Mouse (Mus musculus) ES-E14 (cell line): Measurements from ENCODE around the gene Kcnk2. TPM values are rescaled to one million over a fixed set of nuclear protein-coding genes. Genes with fewer than 3 reads are reported as not detected.
"Not testable (repeated sequence)": the region's sequence is repeated elsewhere in the genome, so short reads cannot be mapped to it uniquely, and the experiment has no call there.

ENCODE experiments used
- DNase-seq: peaks from one replicate; pipeline ENCODE4 v3.0.0-alpha.2; 2013; ENCODE audit warnings: low read depth, low spot score
- H3K27ac ChIP-seq: 2 replicates; pipeline ENCODE4 v1.5.1; 2012; ENCODE audit warnings: low read depth, mild to moderate bottlenecking, low read length, moderate library complexity, mixed read lengths; ENCODE audit not compliant: poor library complexity, insufficient read depth, severe bottlenecking
- H3K36me3 ChIP-seq: 2 replicates; pipeline ENCODE4 v1.6.1; 2012; ENCODE audit warnings: mild to moderate bottlenecking, low read length, moderate library complexity, mixed read lengths; ENCODE audit not compliant: control insufficient read depth, poor library complexity, insufficient read depth, severe bottlenecking
- H3K4me1 ChIP-seq, 2 experiments: fragments of 150-350 bp in 1 of 2; sonication (generic) in 1 of 2; 2 replicates each; pipeline ENCODE4 v1.6.1; 2012; ENCODE audit warnings: low read length in 2 of 2, mild to moderate bottlenecking in 1 of 2, mixed read lengths in 1 of 2; ENCODE audit not compliant: control insufficient read depth in 2 of 2, insufficient read depth in 2 of 2, poor library complexity in 1 of 2
- H3K4me3 ChIP-seq, 2 experiments: fragments of 150-350 bp in 1 of 2; sonication (generic) in 1 of 2; 2 replicates each; pipeline ENCODE4 v1.5.1; 2012; ENCODE audit warnings: low read length in 2 of 2, low read depth in 1 of 2, mild to moderate bottlenecking in 1 of 2, mixed read lengths in 1 of 2; ENCODE audit not compliant: insufficient read depth in 1 of 2, poor library complexity in 1 of 2, severe bottlenecking in 1 of 2
- H3K9ac ChIP-seq: 2 replicates; pipeline ENCODE4 v1.6.1; 2012; ENCODE audit warnings: low read depth, mild to moderate bottlenecking, low read length, mixed read lengths; ENCODE audit not compliant: poor library complexity, insufficient read depth, severe bottlenecking
- H3K9me3 ChIP-seq: fragments of 150-350 bp; sonication (generic); 2 replicates; pipeline ENCODE4 v1.6.1; 2012; ENCODE audit warnings: low read depth, mild to moderate bottlenecking, low read length; ENCODE audit not compliant: control insufficient read depth, insufficient read depth
- CHD2 ChIP-seq: IDR thresholded peaks from 2 replicates; pipeline ENCODE4 v1.6.1; 2014; ENCODE audit warnings: mild to moderate bottlenecking, low read depth, low read length, inconsistent platforms
- HCFC1 ChIP-seq: IDR thresholded peaks from 2 replicates; pipeline ENCODE4 v1.6.1; 2012; ENCODE audit warnings: low read length, inconsistent platforms, borderline replicate concordance; ENCODE audit not compliant: insufficient read depth
- MAFK ChIP-seq: IDR thresholded peaks from 2 replicates; pipeline ENCODE4 v1.6.1; 2014; ENCODE audit warnings: mild to moderate bottlenecking, low read depth, low read length, inconsistent platforms; ENCODE audit not compliant: insufficient read depth
- ZC3H11A ChIP-seq: IDR thresholded peaks from 2 replicates; pipeline ENCODE4 v1.6.1; 2012; ENCODE audit warnings: low read depth, mild to moderate bottlenecking, inconsistent platforms, low read length, borderline replicate concordance
- ZNF384 ChIP-seq: IDR thresholded peaks from 2 replicates; pipeline ENCODE4 v1.6.1; 2012; ENCODE audit warnings: low read depth, low read length, inconsistent platforms
- in situ Hi-C, 2 experiments: fragments of 600-800 bp; cut with MboI; formaldehyde crosslinking; loops; one replicate each; pipeline ENCODE4 v1.15.1; 2025; ENCODE audit warnings: low sequenced_read_pairs in 2 of 2, inconsistent platforms in 1 of 2; ENCODE audit not compliant: unreplicated experiment in 2 of 2
- total RNA-seq: library from RNA; depleted of rRNA; stranded (reverse); fragments of 300-350 nt; gene quantifications from 2 replicates; pipeline ENCODE4 v1.2.3, GENCODE M21; 2012

The Kcnk2 gene
- total RNA-seq, 1 experiment = 0.94 TPM

DNA sequence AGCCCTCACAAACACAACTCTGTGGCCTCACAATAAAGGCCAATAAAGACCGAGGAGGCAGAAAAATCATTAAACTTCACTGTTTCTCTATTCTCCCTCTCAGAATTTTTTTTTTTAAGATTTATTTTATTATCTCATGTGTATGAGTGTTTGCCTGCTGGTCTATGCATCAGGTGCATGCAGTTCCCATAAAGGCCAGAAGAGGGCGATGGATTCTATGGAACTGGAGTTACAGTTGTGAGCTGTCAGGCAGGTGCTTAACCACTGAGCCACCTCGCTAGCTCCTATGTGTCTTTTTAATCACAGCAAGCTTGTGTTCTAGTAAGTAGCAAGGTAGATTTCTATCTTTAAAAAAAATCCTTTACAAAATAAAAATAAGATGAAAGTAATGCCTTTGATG is 148.9 kb downstream of the Kcnk2 start:
- TF ChIP-seq CHD2 (no peak), ZNF384 (no peak), ZC3H11A (peak; percentile 36; the same call in 1 of the 2 replicates)
- no peak overlapping the region for H3K9ac ChIP-seq
- in situ Hi-C loops = no loop called here
- DNase-seq = peak; percentile 54
- no peak overlapping the region for H3K4me3 ChIP-seq
- H3K36me3 ChIP-seq = no peaks in the 10 kb centered on the region
- no peak overlapping the region for H3K27ac ChIP-seq
- H3K4me1 ChIP-seq = no peaks in the 10 kb centered on the region
- H3K9me3 ChIP-seq = no peaks in the 10 kb centered on the region

- H3K4me1 ChIP-seq, H3K4me3 ChIP-seq, in situ Hi-C loops, DNase-seq, H3K36me3 ChIP-seq, H3K27ac ChIP-seq, H3K9ac ChIP-seq, H3K9me3 ChIP-seq: not testable (repeated sequence)
Observed at GRCm38 (mm10) chr1:189243206-189243605, 158.9 kb downstream of the Kcnk2 start.

DNA sequence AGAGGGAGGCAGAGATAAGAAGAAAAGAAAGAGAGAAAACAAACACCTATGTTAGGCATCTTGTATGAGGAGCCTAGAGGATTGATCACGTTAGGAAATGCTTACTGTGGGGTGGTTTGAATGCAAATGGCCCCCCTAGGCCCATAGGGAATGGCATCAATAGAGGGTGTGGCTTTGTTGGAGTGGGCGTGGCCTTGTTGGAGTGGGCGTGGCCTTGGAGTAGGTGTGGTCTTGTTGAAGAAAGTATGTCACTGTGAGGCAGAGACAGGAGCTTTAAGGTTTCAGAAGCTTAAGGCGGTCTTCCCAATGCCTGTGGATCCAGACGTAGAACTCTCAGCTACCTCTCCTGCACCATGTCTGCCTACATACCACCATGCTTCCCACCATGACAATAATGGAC is 166.8 kb downstream of the Kcnk2 start:
- H3K4me1 ChIP-seq = peaks cover 0 to 1% of the 10 kb centered on the region in 2 experiments; a peak in 1 of 4 replicates
- no peak overlapping the region for H3K27ac ChIP-seq
- in situ Hi-C loops = no loop called here
- DNase-seq = peak; percentile 28
- no peak for TF ChIP-seq HCFC1
- H3K36me3 ChIP-seq = no peaks in the 10 kb centered on the region
- no peak overlapping the region for H3K9ac ChIP-seq
- no peak overlapping the region for H3K4me3 ChIP-seq
- H3K9me3 ChIP-seq = no peaks in the 10 kb centered on the region

DNA sequence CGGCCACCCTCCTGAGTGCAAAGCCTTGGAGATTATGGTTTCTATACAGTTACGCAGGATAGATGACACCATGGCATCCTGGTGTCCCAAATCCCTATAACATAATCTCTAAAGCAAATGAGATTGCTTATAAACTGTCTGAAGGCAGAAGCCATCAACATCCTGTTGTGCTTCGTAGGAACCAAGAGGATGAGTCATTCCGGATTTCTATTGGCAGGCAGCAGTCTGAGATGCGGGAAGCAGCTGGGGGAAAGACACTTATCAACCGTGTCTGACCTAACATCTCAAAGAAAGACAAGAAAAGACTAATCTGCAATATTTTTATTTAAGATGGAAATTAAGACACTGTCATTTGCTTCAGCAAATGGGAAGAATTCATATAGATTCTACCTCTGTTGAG is 169.2 kb downstream of the Kcnk2 start:
- H3K36me3 ChIP-seq = no peaks in the 10 kb centered on the region
- DNase-seq = no peak
- H3K4me1 ChIP-seq = peaks cover 0 to 1% of the 10 kb centered on the region in 2 experiments; a peak in 1 of 4 replicates
- H3K4me3 ChIP-seq = no peak overlapping the region
- no peak overlapping the region for H3K9ac ChIP-seq
- TF ChIP-seq MAFK (no peak), ZC3H11A (no peak), ZNF384 (no peak)
- in situ Hi-C loops = no loop called here
- no peak overlapping the region for H3K27ac ChIP-seq
- H3K9me3 ChIP-seq = no peaks in the 10 kb centered on the region

DNA sequence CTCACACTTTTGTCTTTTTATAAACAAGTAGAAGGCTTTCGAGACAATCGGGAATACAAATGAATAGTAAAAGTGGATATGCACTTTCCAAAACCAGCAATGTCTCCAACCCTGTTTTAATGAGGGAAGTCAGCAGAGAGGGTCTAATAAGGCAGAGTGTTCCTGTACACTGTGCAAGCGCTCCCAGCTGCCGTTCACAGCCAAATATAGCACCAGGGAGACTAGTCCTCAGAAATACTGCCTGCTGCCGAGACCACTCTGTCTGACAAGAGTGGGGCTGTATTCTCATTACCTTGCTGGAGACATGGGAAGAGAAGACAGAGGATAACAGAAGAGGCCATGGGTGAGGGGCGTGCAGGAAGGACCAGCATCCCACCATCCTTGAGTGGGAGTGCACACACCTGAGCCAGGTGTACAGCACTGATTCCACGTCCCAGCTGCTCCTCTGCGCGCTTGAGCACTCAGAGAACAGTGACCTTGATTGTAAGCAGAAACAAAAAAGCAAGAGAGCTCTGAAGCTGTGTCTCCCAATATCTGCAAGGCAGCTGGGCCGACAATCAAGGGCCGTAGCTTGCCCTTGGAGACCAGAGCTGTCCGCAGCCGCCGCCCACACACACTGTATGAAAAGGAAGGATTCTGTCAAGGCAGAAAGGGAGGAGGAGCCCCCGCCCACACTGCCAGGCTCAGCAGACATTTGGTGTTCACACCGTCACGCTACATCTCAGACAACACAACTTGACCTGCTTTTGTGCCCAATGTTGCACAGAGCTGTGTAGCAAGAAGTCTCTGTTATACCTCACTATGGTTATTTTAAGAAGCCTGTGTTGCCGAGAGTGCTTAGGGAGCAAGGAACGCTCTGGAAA is 173.6 kb downstream of the Kcnk2 start:
- Histone ChIP-seq H3K4me1 (peaks cover 0 to 3% of the 10 kb centered on the region in 2 experiments; a peak in 1 of 4 replicates), H3K9me3 (no peaks in the 10 kb centered on the region), H3K4me3 (no peak overlapping the region), H3K9ac (no peak overlapping the region), H3K27ac (no peak overlapping the region), H3K36me3 (no peaks in the 10 kb centered on the region)
- in situ Hi-C loops = no loop called here
- no peak for DNase-seq
- TF ChIP-seq ZNF384 (no peak), HCFC1 (no peak), ZC3H11A (no peak), MAFK (no peak), CHD2 (no peak)
